Mouse (Mus musculus) hematopoietic stem cell, adult 5-6 weeks (primary cell): ENCODE measurements at regions not wholly inside any gene's neighbourhood (a gene's known extent, or its start where the extent isn't known, plus 50 kb on each side); places are given as distances from the start of the nearest gene placed in this dataset.
"Not testable (repeated sequence)": the region's sequence is repeated elsewhere in the genome, so short reads cannot be mapped to it uniquely, and the experiment has no call there.

Source experiments
- ATAC-seq, 2 experiments: fragments of 125-278 bp in 1 of 2; replicated peaks in 1 of 2; 2 replicates each; pipeline ENCODE4 v1.8.0; 2016 to 2017; ENCODE audit warnings: inconsistent platforms in 2 of 2, mild to moderate bottlenecking in 2 of 2, moderate number of reproducible peaks in 2 of 2, low read depth in 1 of 2, moderate TSS enrichment in 1 of 2; ENCODE audit not compliant: low FRiP score in 2 of 2, poor library complexity in 2 of 2, severe bottlenecking in 2 of 2, insufficient read depth in 1 of 2, low TSS enrichment in 1 of 2

DNA sequence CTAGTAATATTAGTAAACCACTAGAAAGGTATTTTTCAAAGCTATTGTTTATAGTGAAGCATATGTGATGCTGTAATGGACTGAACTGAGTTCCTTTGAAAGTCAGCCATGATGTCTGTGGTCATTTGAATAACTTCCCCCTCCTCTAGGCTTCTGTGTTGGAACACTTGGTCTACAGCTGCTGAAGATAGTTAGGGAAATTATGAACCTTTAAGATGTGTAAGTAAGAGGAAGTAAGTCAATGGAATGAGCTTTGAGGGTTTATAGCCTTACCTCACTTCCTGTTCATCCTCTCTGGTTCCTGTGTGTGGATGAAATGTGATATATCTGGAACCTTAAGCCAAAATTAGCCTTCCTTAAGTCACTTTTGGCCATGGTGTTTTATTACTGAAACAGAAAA is 145.7 kb upstream of the Tmem229a start:
- no peak for ATAC-seq

DNA sequence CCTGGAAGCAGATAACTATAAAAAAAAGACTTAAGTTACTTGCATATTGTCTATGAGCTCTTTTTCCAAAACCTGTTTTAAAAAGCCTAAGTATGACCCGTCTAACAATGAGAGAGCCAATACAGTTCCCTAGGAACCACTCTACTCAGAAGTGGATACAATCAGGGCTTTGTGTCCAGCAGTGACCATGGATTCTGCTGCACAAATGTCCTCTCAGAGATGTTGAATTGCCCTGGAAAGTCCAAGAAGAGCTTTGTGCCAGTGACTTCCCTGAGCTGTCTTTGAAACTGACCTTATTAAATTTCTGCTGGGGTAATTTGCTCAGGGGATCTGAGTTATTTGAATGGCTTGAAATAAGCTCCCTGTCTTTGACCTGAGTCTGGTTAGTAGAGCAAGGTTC is 131.1 kb upstream of the Tmem229a start:
- ATAC-seq: no peak

DNA sequence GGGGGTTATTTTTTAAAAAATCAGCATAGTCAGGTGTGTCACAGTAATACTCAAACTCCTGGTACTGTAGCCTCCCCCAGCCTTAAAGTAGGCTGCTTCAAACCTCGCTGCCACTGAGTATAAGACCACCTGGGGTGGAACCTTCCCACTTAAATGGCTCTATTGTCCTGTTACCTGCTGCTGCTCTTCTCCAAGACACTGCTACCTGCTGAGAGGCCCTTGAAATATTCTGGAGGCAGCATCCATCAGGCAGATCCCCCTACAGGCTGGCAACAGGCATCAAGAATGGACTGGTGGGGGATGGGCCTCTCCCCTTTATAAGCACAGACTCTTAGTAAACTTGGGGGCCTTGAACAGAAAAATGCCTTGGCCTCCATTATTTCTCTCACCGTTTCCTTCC is 129.8 kb upstream of the Tmem229a start:
- ATAC-seq: no peak

DNA sequence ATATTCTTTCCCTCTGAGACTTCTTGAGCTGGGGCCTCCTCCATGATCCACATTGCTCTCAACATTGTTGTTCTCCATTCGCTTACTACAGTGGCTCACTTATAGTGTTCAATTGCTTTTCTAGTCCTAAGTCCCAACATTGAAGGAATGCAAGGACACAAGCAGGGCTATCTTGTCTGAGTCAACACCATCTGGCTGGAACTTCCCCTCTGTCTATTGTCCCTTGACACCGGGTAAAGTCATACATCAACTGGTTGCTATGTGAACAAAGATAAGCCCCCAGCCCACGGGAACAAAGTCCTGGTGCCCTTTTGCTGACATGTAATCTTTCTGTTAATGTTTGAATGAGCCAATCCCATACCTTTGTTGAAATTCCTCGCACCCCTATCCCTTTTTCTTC is 129.2 kb upstream of the Tmem229a start:
- not testable (repeated sequence) for ATAC-seq

DNA sequence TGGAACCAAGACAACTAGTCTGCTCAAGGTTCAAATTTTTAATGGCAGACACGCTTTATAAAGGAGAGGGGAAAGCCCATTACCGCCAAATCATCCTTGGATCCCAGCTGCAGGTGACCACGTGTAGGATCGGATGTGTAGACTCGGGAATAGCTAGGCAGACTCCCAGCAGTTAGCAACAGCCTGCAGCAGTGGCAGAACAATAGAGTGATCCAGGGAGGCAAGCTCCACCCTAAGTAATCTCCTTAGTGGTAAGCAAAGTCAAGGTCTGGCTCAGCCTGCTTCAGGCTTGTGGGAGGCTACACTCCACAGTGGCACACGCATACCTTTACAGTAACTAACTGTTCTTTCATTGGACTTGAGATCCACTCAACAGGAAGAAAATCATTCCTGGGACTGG is 109.8 kb upstream of the Tmem229a start:
- no peak for ATAC-seq

DNA sequence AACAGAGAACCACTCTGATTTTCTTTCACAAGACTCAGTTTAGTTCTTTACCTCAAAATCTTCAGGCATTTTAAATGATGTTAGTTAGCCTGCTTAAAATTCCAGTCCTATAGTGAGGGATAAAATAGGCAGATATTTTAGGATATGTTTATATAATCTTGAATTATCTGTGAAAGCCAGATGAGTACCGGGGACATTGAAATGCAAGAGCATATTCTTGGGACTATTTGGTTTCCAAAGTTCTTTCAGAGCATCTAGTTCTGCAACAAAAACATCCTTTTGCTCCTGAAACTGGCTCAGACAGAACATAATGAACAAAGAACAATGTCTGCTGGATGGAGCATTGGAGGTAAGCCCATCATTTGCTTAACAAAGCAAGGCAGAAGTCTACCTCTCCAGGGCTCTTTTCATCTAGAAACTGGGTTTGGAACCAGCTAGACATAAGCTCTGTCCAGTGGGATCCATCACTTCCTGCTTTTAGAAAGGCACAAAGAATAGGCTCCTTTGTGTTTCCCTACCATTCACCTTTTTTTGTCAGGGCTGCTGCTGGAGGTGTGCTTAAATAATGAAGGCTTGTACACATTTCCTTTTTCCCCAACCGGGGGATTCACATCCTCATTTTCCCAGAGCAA is 76.9 kb upstream of the Tmem229a start:
- no peak for ATAC-seq

DNA sequence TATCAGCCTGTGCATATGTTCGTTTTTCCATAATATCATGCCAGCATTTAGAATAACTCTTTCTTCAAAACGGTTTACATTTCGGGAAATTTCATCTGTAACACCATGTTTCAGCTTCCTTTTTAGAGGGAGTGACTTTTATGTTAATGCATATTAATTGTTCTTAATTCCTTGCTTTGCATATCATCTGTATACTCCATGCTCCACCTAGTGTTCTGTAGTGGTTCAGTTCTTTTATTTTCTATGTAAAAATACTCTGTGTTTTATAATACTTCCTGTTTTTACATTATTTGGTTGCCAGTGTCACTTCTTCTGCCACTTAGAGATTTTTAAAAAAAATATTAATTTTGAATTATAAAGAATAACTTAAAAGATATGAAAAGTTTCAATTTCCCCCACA is 70.9 kb upstream of the Tmem229a start:
- ATAC-seq: no peak; a peak in 2 of 4 replicates

DNA sequence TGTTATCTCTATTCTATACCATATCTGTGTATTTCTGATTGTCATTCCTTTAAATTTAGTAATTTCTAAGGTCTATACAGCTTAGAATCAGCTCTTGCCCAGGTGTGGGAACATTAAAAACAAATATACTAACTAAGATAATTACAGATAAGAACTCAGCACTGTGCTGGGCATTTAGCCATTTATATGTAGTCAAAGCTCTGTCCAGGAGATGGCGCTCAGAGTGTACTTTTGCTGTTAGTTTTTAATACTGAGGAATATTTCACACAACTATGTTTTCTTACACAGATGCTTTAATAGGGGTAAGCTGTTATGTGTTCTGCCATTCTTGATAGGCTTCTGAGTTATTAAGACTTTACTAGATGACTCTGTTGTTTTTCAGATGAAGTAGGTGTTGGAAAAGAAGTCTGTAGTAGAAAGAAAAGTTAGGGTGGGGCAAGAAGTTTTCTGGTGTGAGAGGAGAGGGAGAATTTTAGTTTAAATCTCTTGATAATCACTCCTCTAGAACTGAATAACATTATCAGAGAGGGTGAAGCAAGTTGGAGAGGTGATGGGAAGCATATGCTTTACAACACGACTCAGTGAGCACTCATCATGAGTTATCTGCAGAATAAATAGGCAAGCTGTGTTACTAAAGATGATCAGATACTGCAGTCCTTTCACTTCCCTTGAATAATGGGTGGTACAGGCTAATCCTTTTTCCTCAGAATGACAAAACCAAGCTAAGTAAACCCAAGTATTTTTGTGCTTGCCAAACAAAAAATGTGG is 64.1 kb upstream of the Tmem229a start:
- ATAC-seq: peak; percentile 56 to 60; a peak in 1 of 4 replicates

DNA sequence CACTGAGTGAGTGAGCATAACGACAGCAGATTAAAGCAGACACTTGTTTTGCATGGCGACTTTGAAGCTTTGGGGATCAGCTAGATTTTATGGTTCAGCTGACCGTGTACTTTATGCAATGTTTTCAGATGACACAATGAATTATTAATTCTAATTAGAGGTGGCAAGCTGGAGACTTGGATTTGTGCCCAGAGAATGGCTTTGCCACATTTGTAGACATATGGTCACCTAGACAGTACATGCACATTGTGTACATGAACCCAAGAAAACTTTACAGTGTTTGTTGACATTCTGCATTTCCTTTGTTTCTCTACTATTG is 57.1 kb upstream of the Tmem229a start:
- ATAC-seq: no peak

DNA sequence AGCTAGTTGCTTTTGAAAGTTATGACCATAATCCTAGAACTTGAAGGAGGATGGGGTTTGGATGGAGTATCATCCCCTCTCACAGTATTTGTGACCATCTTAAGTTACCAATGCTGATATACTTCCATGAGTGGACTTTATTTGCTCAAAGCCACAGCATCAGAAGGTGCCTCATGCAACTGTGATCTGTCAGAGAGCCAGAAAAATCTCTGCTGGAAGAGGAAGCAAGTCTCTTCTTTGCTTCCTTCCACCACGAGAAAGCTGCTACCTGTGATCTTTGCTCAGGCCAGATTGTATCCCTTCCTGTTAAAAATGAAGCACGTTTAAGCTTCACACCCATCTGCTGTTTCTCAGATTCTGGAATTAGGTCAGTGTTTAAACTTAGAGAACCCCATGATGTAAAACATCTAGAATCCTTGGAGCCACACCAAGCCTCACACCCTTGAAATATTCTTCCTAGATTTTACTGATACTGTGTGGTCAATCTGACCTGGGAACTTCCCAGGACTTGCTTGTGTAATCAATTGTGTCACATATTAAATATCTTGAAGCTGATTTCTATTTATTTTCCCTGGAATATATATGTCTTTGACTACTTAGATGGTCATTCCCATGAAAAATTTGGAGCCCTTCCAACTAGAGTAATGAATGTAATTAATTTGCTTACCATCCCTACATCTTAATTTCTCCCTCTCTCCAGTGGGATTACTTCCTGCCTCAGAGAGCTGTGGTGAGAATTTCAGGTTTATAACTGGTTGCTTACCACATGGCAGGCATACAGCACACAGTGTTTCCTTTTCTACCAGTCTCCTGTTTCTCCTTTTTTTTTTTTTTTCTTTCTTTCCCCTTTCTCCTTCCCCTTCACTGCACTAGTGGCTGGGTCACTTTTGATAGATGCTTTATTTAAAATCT is 56.5 kb upstream of the Tmem229a start:
- no peak for ATAC-seq

DNA sequence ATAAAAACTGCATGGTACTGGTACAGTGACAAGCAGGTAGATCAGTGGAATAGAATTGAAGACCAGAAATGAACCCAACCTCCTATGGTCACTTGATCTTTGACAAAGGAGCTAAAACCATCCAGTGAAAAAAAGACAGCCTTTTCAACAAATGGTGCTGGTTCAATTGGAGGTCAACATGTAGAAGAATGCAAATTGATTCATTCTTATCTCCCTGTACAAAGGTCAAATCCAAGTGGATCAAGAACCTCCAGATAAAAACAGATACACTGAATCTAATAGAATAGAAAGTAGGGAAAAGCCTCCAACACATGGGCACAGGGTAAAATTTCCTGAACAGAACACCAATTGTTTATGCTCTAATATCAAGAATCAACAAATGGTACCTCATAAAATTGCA is 52.8 kb upstream of the Tmem229a start:
- ATAC-seq: not testable (repeated sequence)
